Mouse (Mus musculus): ENCODE data around the gene Lyst. TPM values are rescaled to one million over a fixed set of nuclear protein-coding genes. Genes with fewer than 3 reads are reported as not detected.
A peak's percentile ranks its signal among the peaks of the same experiment; 100 is the strongest.

Gene Lyst
- polyA plus RNA-seq, 1 experiment from 2014 or later, result 4.2 TPM

GRCm38 (mm10) chr13:13575106-13575505, 15.1 kb upstream of the Lyst start:
- H3K9ac ChIP-seq, result no peak overlapping the region
- H3K4me3 ChIP-seq, result no peak overlapping the region
- no peaks in the 10 kb centered on the region for H3K9me3 ChIP-seq
- H3K4me2 ChIP-seq, result no peak overlapping the region
- no peaks in the 10 kb centered on the region for H3K27me3 ChIP-seq
- no peaks in the 10 kb centered on the region for H3K36me3 ChIP-seq
- no peak for ATAC-seq (ENCODE audit: insufficient number of reproducible peaks, insufficient read depth, low FRiP score, low TSS enrichment, low read depth)
- peaks cover 29% of the 10 kb centered on the region for H3K4me1 ChIP-seq
- 70% methylated on average over 8 of the region's 8 CpGs for WGBS
- H3K27ac ChIP-seq, result no peak overlapping the region

- WGBS, result 27% methylated on average over 8 of the region's 8 CpGs
- peak overlapping the region; percentile 21; the same call in 1 of the 2 replicates for H3K4me2 ChIP-seq
- H3K9me3 ChIP-seq, result no peaks in the 10 kb centered on the region
- H3K27me3 ChIP-seq, result no peaks in the 10 kb centered on the region
- H3K36me3 ChIP-seq, result no peaks in the 10 kb centered on the region
- H3K4me1 ChIP-seq, result peaks cover 29% of the 10 kb centered on the region
- no peak overlapping the region for H3K27ac ChIP-seq
- ATAC-seq (ENCODE audit: insufficient number of reproducible peaks, insufficient read depth, low FRiP score, low TSS enrichment, low read depth), result no peak; the same call in 1 of the 2 replicates
- no peak overlapping the region for H3K9ac ChIP-seq
- no peak overlapping the region for H3K4me3 ChIP-seq
Measured at GRCm38 (mm10) chr13:13576469-13577205, 13.6 kb upstream of the Lyst start.

- 69% methylated on average over 4 of the region's 4 CpGs for WGBS
- H3K9me3 ChIP-seq, result no peaks in the 10 kb centered on the region
- no peak overlapping the region for H3K27ac ChIP-seq
- H3K27me3 ChIP-seq, result no peaks in the 10 kb centered on the region
- ATAC-seq (ENCODE audit: insufficient number of reproducible peaks, insufficient read depth, low FRiP score, low TSS enrichment, low read depth), result no peak
- no peak overlapping the region for H3K9ac ChIP-seq
- no peak overlapping the region for H3K4me2 ChIP-seq
- H3K4me3 ChIP-seq, result no peak overlapping the region
- H3K4me1 ChIP-seq, result 0 out of 2 replicates have a peak, but pooled peaks cover 2% of the 10 kb centered on the region
- no peaks in the 10 kb centered on the region for H3K36me3 ChIP-seq
Measured at GRCm38 (mm10) chr13:13581988-13582387, 8.2 kb upstream of the Lyst start.

- no peak overlapping the region for H3K27ac ChIP-seq
- ATAC-seq (ENCODE audit: insufficient number of reproducible peaks, insufficient read depth, low FRiP score, low TSS enrichment, low read depth), result no peak
- no peaks in the 10 kb centered on the region for H3K36me3 ChIP-seq
- no peaks in the 10 kb centered on the region for H3K4me1 ChIP-seq
- no peak overlapping the region for H3K4me3 ChIP-seq
- no peaks in the 10 kb centered on the region for H3K27me3 ChIP-seq
- 69% methylated on average over 2 of the region's 2 CpGs for WGBS
- no peak overlapping the region for H3K4me2 ChIP-seq
- H3K9me3 ChIP-seq, result no peaks in the 10 kb centered on the region
- H3K9ac ChIP-seq, result no peak overlapping the region
Measured at GRCm38 (mm10) chr13:13583473-13583872, 6.7 kb upstream of the Lyst start.

- H3K27ac ChIP-seq, result no peak overlapping the region
- WGBS, result 79% methylated on average over 1 of the region's 1 CpGs
- H3K9me3 ChIP-seq, result no peaks in the 10 kb centered on the region
- no peak overlapping the region for H3K4me3 ChIP-seq
- H3K9ac ChIP-seq, result no peak overlapping the region
- no peak overlapping the region for H3K4me2 ChIP-seq
- no peaks in the 10 kb centered on the region; the same call in 1 of the 2 replicates for H3K27me3 ChIP-seq
- peaks cover 7% of the 10 kb centered on the region for H3K4me1 ChIP-seq
- no peaks in the 10 kb centered on the region for H3K36me3 ChIP-seq
- ATAC-seq (ENCODE audit: insufficient number of reproducible peaks, insufficient read depth, low FRiP score, low TSS enrichment, low read depth), result no peak
Measured at GRCm38 (mm10) chr13:13587653-13588184, 2.5 kb upstream of the Lyst start.

GRCm38 (mm10) chr13:13588518-13588917, 1.7 kb upstream of the Lyst start:
- 86% methylated on average over 1 of the region's 1 CpGs for WGBS
- no peaks in the 10 kb centered on the region for H3K9me3 ChIP-seq

GRCm38 (mm10) chr13:13589032-13589431, 1.2 kb upstream of the Lyst start:
- H3K27ac ChIP-seq, result no peak overlapping the region
- peaks cover 7% of the 10 kb centered on the region for H3K4me1 ChIP-seq
- no peak overlapping the region for H3K9ac ChIP-seq
- no peaks in the 10 kb centered on the region; the same call in 1 of the 2 replicates for H3K27me3 ChIP-seq
- H3K4me2 ChIP-seq, result no peak overlapping the region
- no peaks in the 10 kb centered on the region for H3K36me3 ChIP-seq
- no peaks in the 10 kb centered on the region for H3K9me3 ChIP-seq
- H3K4me3 ChIP-seq, result no peak overlapping the region
- WGBS, result 88% methylated on average over 2 of the region's 2 CpGs
- no peak for ATAC-seq (ENCODE audit: insufficient number of reproducible peaks, insufficient read depth, low FRiP score, low TSS enrichment, low read depth)

More at GRCm38 (mm10) chr13:13588518-13588917, 1.7 kb upstream of the Lyst start:
- Histone ChIP-seq H3K4me1 (peaks cover 7% of the 10 kb centered on the region), H3K27ac (no peak overlapping the region), H3K36me3 (no peaks in the 10 kb centered on the region), H3K4me3 (no peak overlapping the region), H3K27me3 (no peaks in the 10 kb centered on the region; the same call in 1 of the 2 replicates), H3K9ac (no peak overlapping the region), H3K4me2 (no peak overlapping the region)
- ATAC-seq (ENCODE audit: insufficient number of reproducible peaks, insufficient read depth, low FRiP score, low TSS enrichment, low read depth), result no peak

- WGBS, result 26% methylated on average over 4 of the region's 4 CpGs
- H3K4me1 ChIP-seq, result peaks cover 7% of the 10 kb centered on the region
- H3K36me3 ChIP-seq, result no peaks in the 10 kb centered on the region
- ATAC-seq (ENCODE audit: insufficient number of reproducible peaks, insufficient read depth, low FRiP score, low TSS enrichment, low read depth), result no peak
- H3K27me3 ChIP-seq, result no peaks in the 10 kb centered on the region; the same call in 1 of the 2 replicates
- no peaks in the 10 kb centered on the region for H3K9me3 ChIP-seq
- H3K9ac ChIP-seq, result no peak overlapping the region
- H3K27ac ChIP-seq, result no peak overlapping the region
- no peak overlapping the region for H3K4me2 ChIP-seq
- no peak overlapping the region for H3K4me3 ChIP-seq
Measured at GRCm38 (mm10) chr13:13591892-13592291, 1.7 kb downstream of the Lyst start.

- ATAC-seq (ENCODE audit: insufficient number of reproducible peaks, insufficient read depth, low FRiP score, low TSS enrichment, low read depth), result no peak
- Histone ChIP-seq H3K4me1 (no peaks in the 10 kb centered on the region), H3K9me3 (no peaks in the 10 kb centered on the region), H3K36me3 (no peaks in the 10 kb centered on the region), H3K27me3 (no peaks in the 10 kb centered on the region; the same call in 1 of the 2 replicates), H3K27ac (no peak overlapping the region), H3K9ac (no peak overlapping the region), H3K4me2 (no peak overlapping the region), H3K4me3 (no peak overlapping the region)
- 87% methylated on average over 7 of the region's 7 CpGs for WGBS
Measured at GRCm38 (mm10) chr13:13596424-13597044, 6.3 kb downstream of the Lyst start.

- no peak overlapping the region for H3K9ac ChIP-seq
- H3K4me2 ChIP-seq, result no peak overlapping the region
- no peaks in the 10 kb centered on the region for H3K36me3 ChIP-seq
- no peak overlapping the region for H3K27ac ChIP-seq
- no peaks in the 10 kb centered on the region for H3K9me3 ChIP-seq
- 75% methylated on average over 2 of the region's 2 CpGs for WGBS
- ATAC-seq (ENCODE audit: insufficient number of reproducible peaks, insufficient read depth, low FRiP score, low TSS enrichment, low read depth), result no peak
- no peaks in the 10 kb centered on the region for H3K4me1 ChIP-seq
- no peak overlapping the region for H3K4me3 ChIP-seq
- H3K27me3 ChIP-seq, result no peaks in the 10 kb centered on the region
Measured at GRCm38 (mm10) chr13:13597896-13598295, 7.7 kb downstream of the Lyst start.

- H3K27me3 ChIP-seq, result no peaks in the 10 kb centered on the region
- H3K4me1 ChIP-seq, result 0 out of 2 replicates have a peak, but pooled peaks cover 3% of the 10 kb centered on the region
- no peak overlapping the region for H3K9ac ChIP-seq
- H3K4me3 ChIP-seq, result no peak overlapping the region
- ATAC-seq (ENCODE audit: insufficient number of reproducible peaks, insufficient read depth, low FRiP score, low TSS enrichment, low read depth), result no peak
- H3K27ac ChIP-seq, result no peak overlapping the region
- no peak overlapping the region for H3K4me2 ChIP-seq
- no peaks in the 10 kb centered on the region for H3K9me3 ChIP-seq
- WGBS, result 88% methylated on average over 2 of the region's 2 CpGs
- no peaks in the 10 kb centered on the region for H3K36me3 ChIP-seq
Measured at GRCm38 (mm10) chr13:13601407-13601806, 11.2 kb downstream of the Lyst start.

- no peaks in the 10 kb centered on the region for H3K9me3 ChIP-seq
- no peak overlapping the region for H3K4me2 ChIP-seq
- H3K27me3 ChIP-seq, result no peaks in the 10 kb centered on the region
- H3K27ac ChIP-seq, result no peak overlapping the region
- H3K9ac ChIP-seq, result no peak overlapping the region
- 0 out of 2 replicates have a peak, but pooled peaks cover 3% of the 10 kb centered on the region for H3K4me1 ChIP-seq
- no peak for ATAC-seq (ENCODE audit: insufficient number of reproducible peaks, insufficient read depth, low FRiP score, low TSS enrichment, low read depth)
- no peaks in the 10 kb centered on the region for H3K36me3 ChIP-seq
- H3K4me3 ChIP-seq, result no peak overlapping the region
Measured at GRCm38 (mm10) chr13:13606149-13606548, 16.0 kb downstream of the Lyst start.
